Mouse (Mus musculus) limb, embryonic 12.5 days (tissue): ENCODE measurements around the gene Tfpt. TPM values are rescaled to one million over a fixed set of nuclear protein-coding genes. Genes with fewer than 3 reads are reported as not detected.
"Not testable (repeated sequence)": the region's sequence is repeated elsewhere in the genome, so short reads cannot be mapped to it uniquely, and the experiment has no call there.

ENCODE experiments used
- ATAC-seq: fragments of 200-750 bp; cut with Nextera tagmentation; 2 replicates; pipeline ENCODE4 v1.8.0; 2017; ENCODE audit warnings: low read depth, moderate TSS enrichment; ENCODE audit not compliant: insufficient number of reproducible peaks, insufficient read depth, low FRiP score, low TSS enrichment
- H3K27ac ChIP-seq: fragments of 300-500 bp; sonication (generic); 2 replicates; pipeline ENCODE4 v1.5.1; 2016; ENCODE audit warnings: mild to moderate bottlenecking, moderate library complexity
- H3K27me3 ChIP-seq: fragments of 300-500 bp; sonication (generic); 2 replicates; pipeline ENCODE4 v1.6.1; 2016; ENCODE audit warnings: mild to moderate bottlenecking, moderate library complexity
- H3K36me3 ChIP-seq: fragments of 300-500 bp; sonication (generic); 2 replicates; pipeline ENCODE4 v1.6.1; 2016; ENCODE audit warnings: mild to moderate bottlenecking, moderate library complexity
- H3K4me1 ChIP-seq: fragments of 300-500 bp; sonication (generic); replicated peaks from 2 replicates; pipeline ENCODE4 v1.6.1; 2016
- H3K4me2 ChIP-seq: fragments of 300-500 bp; sonication (generic); 2 replicates; pipeline ENCODE4 v1.6.1; 2016; ENCODE audit warnings: mild to moderate bottlenecking, moderate library complexity
- H3K4me3 ChIP-seq: fragments of 300-500 bp; sonication (generic); replicated peaks from 2 replicates; pipeline ENCODE4 v1.5.1; 2016; ENCODE audit warnings: mild to moderate bottlenecking
- H3K9ac ChIP-seq: fragments of 300-500 bp; sonication (generic); replicated peaks from 2 replicates; pipeline ENCODE4 v1.6.1; 2016; ENCODE audit warnings: mild to moderate bottlenecking, moderate library complexity
- H3K9me3 ChIP-seq: fragments of 300-500 bp; sonication (generic); 2 replicates; pipeline ENCODE4 v1.6.1; 2016; ENCODE audit warnings: mild to moderate bottlenecking, moderate library complexity
- WGBS: fragments of 180-500 bp; shearing (Covaris S2); methylation state at CpG from one replicate; pipeline ENCODE4 v1.1.7; 2016; 5-methylcytosine and 5-hydroxymethylcytosine counted together
- polyA plus RNA-seq: library from polyadenylated mRNA; unstranded; fragments of >200 nt; fragmentation: Nextera tagmentation; extraction: Ambion mirVana; gene quantifications from 2 replicates; pipeline ENCODE4 v1.2.1, GENCODE M21; 2016

Tfpt gene
- polyA plus RNA-seq, 1 experiment from 2014 or later = 36.5 TPM

GRCm38 (mm10) chr7:3616389-3617241 is 13.1 kb downstream of the Tfpt start:
- peaks cover 30% of the 10 kb centered on the region for H3K36me3 ChIP-seq
- no peak overlapping the region for H3K4me2 ChIP-seq
- no peak overlapping the region for H3K27ac ChIP-seq
- ATAC-seq = no peak; the same call in 1 of the 2 replicates
- H3K27me3 ChIP-seq = no peaks in the 10 kb centered on the region
- H3K4me3 ChIP-seq = peak overlapping the region; percentile 78
- H3K4me1 ChIP-seq = peaks cover 7% of the 10 kb centered on the region
- H3K9ac ChIP-seq = no peak overlapping the region
- 41% methylated on average over 6 of the region's 6 CpGs for WGBS
- H3K9me3 ChIP-seq = no peaks in the 10 kb centered on the region

- Histone ChIP-seq H3K27me3 (no peaks in the 10 kb centered on the region), H3K36me3 (peaks cover 24% of the 10 kb centered on the region), H3K9ac (no peak within 1 kb of the TSS), H3K9me3 (no peaks in the 10 kb centered on the region), H3K4me1 (peaks cover 7% of the 10 kb centered on the region), H3K4me3 (peak within 1 kb of the TSS; percentile 78), H3K4me2 (no peak within 1 kb of the TSS), H3K27ac (no peak within 1 kb of the TSS)
- ATAC-seq = no peak
- 86% methylated on average over 4 of the region's 4 CpGs for WGBS
Measured at GRCm38 (mm10) chr7:3616057-3616388, 13.7 kb downstream of the Tfpt start, which contains the start of gene Oscar. Gene Oscar (minus strand): TSS chr7:3616157.

GRCm38 (mm10) chr7:3614021-3614420 is 15.7 kb downstream of the Tfpt start:
- Histone ChIP-seq H3K27ac (no peak overlapping the region), H3K4me3 (no peak overlapping the region), H3K9me3 (no peaks in the 10 kb centered on the region), H3K4me1 (peaks cover 7% of the 10 kb centered on the region), H3K4me2 (no peak overlapping the region), H3K27me3 (no peaks in the 10 kb centered on the region), H3K36me3 (peaks cover 4% of the 10 kb centered on the region), H3K9ac (no peak overlapping the region)
- 80% methylated on average over 3 of the region's 3 CpGs for WGBS
- no peak for ATAC-seq

GRCm38 (mm10) chr7:3611006-3611405 is 18.7 kb downstream of the Tfpt start:
- no peaks in the 10 kb centered on the region for H3K36me3 ChIP-seq
- H3K9me3 ChIP-seq = no peaks in the 10 kb centered on the region
- H3K4me2 ChIP-seq = no peak overlapping the region
- no peak overlapping the region for H3K4me3 ChIP-seq
- no peak overlapping the region for H3K9ac ChIP-seq
- H3K4me1 ChIP-seq = no peaks in the 10 kb centered on the region
- H3K27me3 ChIP-seq = no peaks in the 10 kb centered on the region
- H3K27ac ChIP-seq = no peak overlapping the region
- no peak for ATAC-seq
- 87% methylated on average over 13 of the region's 13 CpGs for WGBS

GRCm38 (mm10) chr7:3610437-3610836 is 19.3 kb downstream of the Tfpt start:
- H3K27ac ChIP-seq = no peak overlapping the region
- no peak overlapping the region for H3K9ac ChIP-seq
- H3K4me2 ChIP-seq = no peak overlapping the region
- H3K27me3 ChIP-seq = no peaks in the 10 kb centered on the region
- WGBS = 93% methylated on average over 3 of the region's 3 CpGs
- no peak for ATAC-seq
- no peak overlapping the region for H3K4me3 ChIP-seq
- no peaks in the 10 kb centered on the region for H3K9me3 ChIP-seq
- no peaks in the 10 kb centered on the region for H3K36me3 ChIP-seq
- no peaks in the 10 kb centered on the region for H3K4me1 ChIP-seq

- Histone ChIP-seq H3K27ac (no peak overlapping the region), H3K9ac (no peak overlapping the region), H3K4me2 (no peak overlapping the region), H3K4me1 (no peaks in the 10 kb centered on the region), H3K36me3 (no peaks in the 10 kb centered on the region), H3K4me3 (no peak overlapping the region), H3K27me3 (no peaks in the 10 kb centered on the region), H3K9me3 (no peaks in the 10 kb centered on the region)
- ATAC-seq = no peak
- 46% methylated on average over 3 of the region's 3 CpGs for WGBS
Measured at GRCm38 (mm10) chr7:3609082-3609481, 20.6 kb downstream of the Tfpt start.

- Histone ChIP-seq H3K27ac (no peak overlapping the region), H3K4me2 (no peak overlapping the region), H3K27me3 (no peaks in the 10 kb centered on the region), H3K36me3 (no peaks in the 10 kb centered on the region), H3K9me3 (no peaks in the 10 kb centered on the region), H3K4me3 (no peak overlapping the region), H3K9ac (no peak overlapping the region), H3K4me1 (no peaks in the 10 kb centered on the region)
- WGBS = 90% methylated on average over 3 of the region's 3 CpGs
- no peak for ATAC-seq
Measured at GRCm38 (mm10) chr7:3608668-3609067, 21.1 kb downstream of the Tfpt start.

GRCm38 (mm10) chr7:3607391-3607790 is 22.3 kb downstream of the Tfpt start:
- Histone ChIP-seq H3K4me3 (no peak overlapping the region), H3K4me2 (no peak overlapping the region), H3K27ac (no peak overlapping the region), H3K36me3 (no peaks in the 10 kb centered on the region), H3K9ac (no peak overlapping the region), H3K4me1 (no peaks in the 10 kb centered on the region), H3K27me3 (no peaks in the 10 kb centered on the region), H3K9me3 (no peaks in the 10 kb centered on the region)
- 72% methylated on average over 6 of the region's 6 CpGs for WGBS
- no peak for ATAC-seq

GRCm38 (mm10) chr7:3606798-3607197 is 22.9 kb downstream of the Tfpt start:
- Histone ChIP-seq H3K27ac (no peak overlapping the region), H3K27me3 (no peaks in the 10 kb centered on the region), H3K9ac (no peak overlapping the region), H3K4me3 (no peak overlapping the region), H3K4me1 (no peaks in the 10 kb centered on the region), H3K4me2 (no peak overlapping the region), H3K9me3 (no peaks in the 10 kb centered on the region), H3K36me3 (no peaks in the 10 kb centered on the region)
- WGBS = 15% methylated on average over 2 of the region's 2 CpGs
- ATAC-seq = no peak

GRCm38 (mm10) chr7:3601119-3601518 is 28.6 kb downstream of the Tfpt start:
- no peaks in the 10 kb centered on the region for H3K4me1 ChIP-seq
- H3K27ac ChIP-seq = no peak overlapping the region
- no peaks in the 10 kb centered on the region for H3K27me3 ChIP-seq
- H3K36me3 ChIP-seq = no peaks in the 10 kb centered on the region
- H3K9me3 ChIP-seq = no peaks in the 10 kb centered on the region
- no peak overlapping the region for H3K4me2 ChIP-seq
- WGBS = 20% methylated on average over 4 of the region's 4 CpGs
- no peak overlapping the region for H3K4me3 ChIP-seq
- no peak; the same call in 1 of the 2 replicates for ATAC-seq
- no peak overlapping the region for H3K9ac ChIP-seq

- not testable (repeated sequence) for H3K27me3 ChIP-seq, H3K9me3 ChIP-seq, H3K4me2 ChIP-seq, H3K27ac ChIP-seq, H3K9ac ChIP-seq, H3K4me3 ChIP-seq, H3K4me1 ChIP-seq, ATAC-seq, H3K36me3 ChIP-seq
- 71% methylated on average over 1 of the region's 1 CpGs for WGBS
Measured at GRCm38 (mm10) chr7:3597755-3598154, 32.0 kb downstream of the Tfpt start.

GRCm38 (mm10) chr7:3595146-3595545 is 34.6 kb downstream of the Tfpt start:
- H3K9me3 ChIP-seq = no peaks in the 10 kb centered on the region
- WGBS = 19% methylated on average over 9 of the region's 9 CpGs

More at GRCm38 (mm10) chr7:3595146-3595545, 34.6 kb downstream of the Tfpt start:
- no peaks in the 10 kb centered on the region for H3K4me1 ChIP-seq
- H3K27ac ChIP-seq = no peak overlapping the region
- H3K36me3 ChIP-seq = no peaks in the 10 kb centered on the region
- ATAC-seq = no peak
- H3K9ac ChIP-seq = no peak overlapping the region
- no peaks in the 10 kb centered on the region for H3K27me3 ChIP-seq
- H3K4me3 ChIP-seq = no peak overlapping the region
- H3K4me2 ChIP-seq = peak overlapping the region; percentile 23; the same call in 1 of the 2 replicates
